Mouse (Mus musculus): ENCODE data around the gene Sae1. TPM values are rescaled to one million over a fixed set of nuclear protein-coding genes. Genes with fewer than 3 reads are reported as not detected.

Gene Sae1
- polyA plus RNA-seq, 1 experiment from 2014 or later = 144 TPM

- no peak overlapping the region for H3K27ac ChIP-seq
- H3K4me3 ChIP-seq (replicated peaks) = no peak overlapping the region
- no peaks in the 10 kb centered on the region for H3K9me3 ChIP-seq (replicated peaks)
- H3K36me3 ChIP-seq = peaks cover 87% of the 10 kb centered on the region
- DNase-seq (no peak), ATAC-seq (ENCODE audit: low read depth) (no peak)
- no peaks in the 10 kb centered on the region for H3K27me3 ChIP-seq
- H3K4me2 ChIP-seq = no peak overlapping the region
- H3K9ac ChIP-seq = no peak overlapping the region
- 53% methylated on average over 5 of the region's 5 CpGs for whole genome bisulfite sequencing (ENCODE audit: insufficient replicate concordance)
- peaks cover 12% of the 10 kb centered on the region for H3K4me1 ChIP-seq (replicated peaks)
These were observed 12.6 kb downstream of the Sae1 start for GRCm38 (mm10) chr7:16374989-16375388.

- Histone ChIP-seq H3K4me3 (replicated peaks) (no peak overlapping the region), H3K9me3 (replicated peaks) (no peaks in the 10 kb centered on the region), H3K4me1 (replicated peaks) (peaks cover 13% of the 10 kb centered on the region), H3K27ac (no peak overlapping the region), H3K4me2 (no peak overlapping the region), H3K9ac (no peak overlapping the region), H3K27me3 (no peaks in the 10 kb centered on the region), H3K36me3 (peaks cover 93% of the 10 kb centered on the region)
- WGBS (ENCODE audit: insufficient replicate concordance) = 55% methylated on average over 2 of the region's 2 CpGs
- ATAC-seq (ENCODE audit: low read depth) (no peak), DNase-seq (no peak)
These were observed 13.9 kb downstream of the Sae1 start for GRCm38 (mm10) chr7:16373719-16374118.

DNA sequence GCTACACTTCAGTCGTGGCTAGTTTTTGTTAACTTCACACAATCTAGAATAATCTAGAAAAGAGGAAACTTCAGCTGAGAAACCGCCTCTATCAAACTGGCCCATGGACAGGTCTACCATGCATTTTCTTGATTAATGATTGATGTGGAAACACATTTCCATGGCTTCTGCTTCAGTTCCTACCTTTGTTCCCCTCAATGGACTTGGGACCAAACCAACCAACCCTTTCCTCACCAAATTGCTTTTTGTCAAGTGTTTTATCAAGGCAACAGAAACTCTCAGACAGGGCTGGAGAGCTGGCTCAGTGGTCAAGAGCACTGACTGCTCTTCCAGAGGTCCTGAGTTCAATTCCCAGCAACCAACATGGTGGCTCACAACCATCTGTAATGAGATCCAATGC is 17.0 kb downstream of the Sae1 start:
- H3K9ac ChIP-seq = no peak overlapping the region
- H3K27me3 ChIP-seq = no peaks in the 10 kb centered on the region
- no peak overlapping the region for H3K4me3 ChIP-seq (replicated peaks)
- no peak overlapping the region for H3K27ac ChIP-seq
- WGBS (ENCODE audit: insufficient replicate concordance) = 73% methylated on average over 2 of the region's 2 CpGs
- no peak overlapping the region for H3K4me2 ChIP-seq
- H3K36me3 ChIP-seq = peaks cover 93% of the 10 kb centered on the region
- DNase-seq (no peak), ATAC-seq (ENCODE audit: low read depth) (no peak)
- H3K9me3 ChIP-seq (replicated peaks) = no peaks in the 10 kb centered on the region
- peaks cover 8% of the 10 kb centered on the region for H3K4me1 ChIP-seq (replicated peaks)

DNA sequence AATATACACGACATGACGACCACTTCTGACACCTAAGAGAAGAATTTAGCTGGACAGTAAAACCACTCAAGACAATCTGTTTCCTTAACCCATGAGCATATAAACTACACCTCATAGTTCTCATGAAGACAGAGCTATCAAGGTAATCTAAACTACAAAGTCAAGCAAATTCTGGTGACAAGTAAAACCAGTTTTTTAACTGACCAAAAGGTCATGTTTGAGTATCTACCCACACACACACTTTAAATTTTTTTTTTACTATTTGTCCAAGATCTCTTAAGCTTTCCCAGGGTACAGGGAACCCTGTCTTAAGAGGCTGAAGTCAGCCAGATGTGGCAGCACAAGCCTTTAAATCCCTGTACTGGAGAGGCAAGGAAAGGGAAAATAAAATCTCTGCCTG is 18.8 kb downstream of the Sae1 start:
- Histone ChIP-seq H3K4me3 (replicated peaks) (no peak overlapping the region), H3K27ac (no peak overlapping the region), H3K4me2 (no peak overlapping the region), H3K9ac (no peak overlapping the region), H3K36me3 (peaks cover 92% of the 10 kb centered on the region), H3K9me3 (replicated peaks) (no peaks in the 10 kb centered on the region), H3K4me1 (replicated peaks) (peaks cover 19% of the 10 kb centered on the region), H3K27me3 (no peaks in the 10 kb centered on the region)
- ATAC-seq (ENCODE audit: low read depth) (no peak), DNase-seq (no peak)
- WGBS (ENCODE audit: insufficient replicate concordance) = 80% methylated on average over 2 of the region's 2 CpGs

DNA sequence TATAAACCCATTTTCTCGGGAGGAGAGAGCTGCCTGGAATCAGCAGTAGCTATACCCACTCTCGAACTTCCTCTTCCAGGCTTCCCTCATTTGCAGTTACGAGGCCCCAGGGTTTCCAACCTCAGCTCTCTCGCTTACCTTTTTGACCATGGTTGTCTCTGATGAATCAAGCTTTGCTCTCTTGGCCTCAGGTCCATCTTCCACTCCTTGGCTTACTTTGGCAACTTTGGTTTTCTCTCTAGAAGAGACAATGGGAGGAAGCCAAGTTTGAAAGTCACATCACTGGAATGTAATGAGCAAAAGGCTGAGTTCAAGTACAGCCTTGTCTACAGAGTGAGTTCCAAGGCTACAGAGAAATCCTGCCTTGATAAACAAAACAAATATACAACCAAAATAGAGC is 20.9 kb downstream of the Sae1 start:
- no peaks in the 10 kb centered on the region for H3K27me3 ChIP-seq
- peaks cover 94% of the 10 kb centered on the region for H3K36me3 ChIP-seq
- peaks cover 21% of the 10 kb centered on the region for H3K4me1 ChIP-seq (replicated peaks)
- no peak for DNase-seq
- no peaks in the 10 kb centered on the region for H3K9me3 ChIP-seq (replicated peaks)
- 61% methylated on average over 4 of the region's 4 CpGs for WGBS (ENCODE audit: insufficient replicate concordance)
- H3K4me3 ChIP-seq (replicated peaks) = no peak overlapping the region
- H3K9ac ChIP-seq = no peak overlapping the region
- ATAC-seq (ENCODE audit: low read depth) = no peak
- no peak overlapping the region for H3K4me2 ChIP-seq
- no peak overlapping the region for H3K27ac ChIP-seq

DNA sequence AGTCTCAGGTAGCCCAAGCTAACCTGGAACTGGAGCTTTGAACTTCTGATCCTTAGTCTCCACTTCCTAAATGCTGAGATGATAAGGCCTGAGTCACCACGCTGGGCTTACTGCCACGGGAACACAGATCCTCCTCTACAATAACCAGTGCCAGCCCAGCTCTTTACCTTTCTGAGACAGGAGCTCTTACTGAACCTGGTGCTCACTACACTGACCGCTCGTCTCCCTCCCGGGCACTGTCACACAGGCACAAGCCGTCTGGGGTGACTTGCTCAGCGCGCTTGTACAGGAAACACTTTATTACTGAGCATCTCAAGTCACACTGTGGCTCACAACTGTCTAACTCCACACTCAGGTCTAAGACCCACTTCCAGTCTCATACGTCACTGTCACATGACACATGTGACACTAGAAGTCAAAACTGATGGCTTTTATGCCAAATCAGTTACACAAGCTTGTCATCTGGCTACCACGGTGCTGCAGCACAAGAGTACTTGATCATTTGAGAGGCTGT is 21.4 kb downstream of the Sae1 start:
- H3K36me3 ChIP-seq = peaks cover 96% of the 10 kb centered on the region
- no peak overlapping the region for H3K9ac ChIP-seq
- no peaks in the 10 kb centered on the region for H3K9me3 ChIP-seq (replicated peaks)
- peaks cover 21% of the 10 kb centered on the region for H3K4me1 ChIP-seq (replicated peaks)
- no peak overlapping the region for H3K27ac ChIP-seq
- no peak overlapping the region for H3K4me3 ChIP-seq (replicated peaks)
- no peak overlapping the region for H3K4me2 ChIP-seq
- ATAC-seq (ENCODE audit: low read depth) (no peak), DNase-seq (no peak)
- WGBS (ENCODE audit: insufficient replicate concordance) = 83% methylated on average over 10 of the region's 10 CpGs
- no peaks in the 10 kb centered on the region for H3K27me3 ChIP-seq

- 75% methylated on average over 4 of the region's 4 CpGs for WGBS (ENCODE audit: insufficient replicate concordance)
- Histone ChIP-seq H3K36me3 (peaks cover 94% of the 10 kb centered on the region), H3K27me3 (no peaks in the 10 kb centered on the region), H3K4me2 (no peak overlapping the region), H3K4me3 (replicated peaks) (no peak overlapping the region), H3K4me1 (replicated peaks) (peaks cover 17% of the 10 kb centered on the region), H3K9me3 (replicated peaks) (no peaks in the 10 kb centered on the region), H3K27ac (no peak overlapping the region), H3K9ac (no peak overlapping the region)
- DNase-seq = no peak
- ATAC-seq (ENCODE audit: low read depth) = no peak
These were observed 22.6 kb downstream of the Sae1 start for GRCm38 (mm10) chr7:16364901-16365500.

- WGBS (ENCODE audit: insufficient replicate concordance) = 55% methylated on average over 1 of the region's 1 CpGs
These were observed 23.3 kb downstream of the Sae1 start for GRCm38 (mm10) chr7:16364319-16364718.

GRCm38 (mm10) chr7:16357602-16358001 is 30.0 kb downstream of the Sae1 start:
- ATAC-seq (ENCODE audit: low read depth) (no peak), DNase-seq (no peak)
- Histone ChIP-seq H3K4me1 (replicated peaks) (no peaks in the 10 kb centered on the region), H3K27me3 (no peaks in the 10 kb centered on the region), H3K4me2 (no peak overlapping the region), H3K36me3 (peaks cover 78% of the 10 kb centered on the region), H3K9ac (no peak overlapping the region), H3K27ac (no peak overlapping the region), H3K4me3 (replicated peaks) (no peak overlapping the region), H3K9me3 (replicated peaks) (no peaks in the 10 kb centered on the region)
- 87% methylated on average over 3 of the region's 3 CpGs for WGBS (ENCODE audit: insufficient replicate concordance)

More at GRCm38 (mm10) chr7:16364319-16364718, 23.3 kb downstream of the Sae1 start:
- Histone ChIP-seq H3K4me2 (no peak overlapping the region), H3K9ac (no peak overlapping the region), H3K4me3 (replicated peaks) (no peak overlapping the region), H3K9me3 (replicated peaks) (no peaks in the 10 kb centered on the region), H3K27me3 (no peaks in the 10 kb centered on the region), H3K4me1 (replicated peaks) (peaks cover 16% of the 10 kb centered on the region), H3K36me3 (peaks cover 92% of the 10 kb centered on the region), H3K27ac (0 out of 2 replicates have a peak overlapping the region, but pooled peaks have one; percentile 5)
- DNase-seq = no peak
- ATAC-seq (ENCODE audit: low read depth) = no peak

DNA sequence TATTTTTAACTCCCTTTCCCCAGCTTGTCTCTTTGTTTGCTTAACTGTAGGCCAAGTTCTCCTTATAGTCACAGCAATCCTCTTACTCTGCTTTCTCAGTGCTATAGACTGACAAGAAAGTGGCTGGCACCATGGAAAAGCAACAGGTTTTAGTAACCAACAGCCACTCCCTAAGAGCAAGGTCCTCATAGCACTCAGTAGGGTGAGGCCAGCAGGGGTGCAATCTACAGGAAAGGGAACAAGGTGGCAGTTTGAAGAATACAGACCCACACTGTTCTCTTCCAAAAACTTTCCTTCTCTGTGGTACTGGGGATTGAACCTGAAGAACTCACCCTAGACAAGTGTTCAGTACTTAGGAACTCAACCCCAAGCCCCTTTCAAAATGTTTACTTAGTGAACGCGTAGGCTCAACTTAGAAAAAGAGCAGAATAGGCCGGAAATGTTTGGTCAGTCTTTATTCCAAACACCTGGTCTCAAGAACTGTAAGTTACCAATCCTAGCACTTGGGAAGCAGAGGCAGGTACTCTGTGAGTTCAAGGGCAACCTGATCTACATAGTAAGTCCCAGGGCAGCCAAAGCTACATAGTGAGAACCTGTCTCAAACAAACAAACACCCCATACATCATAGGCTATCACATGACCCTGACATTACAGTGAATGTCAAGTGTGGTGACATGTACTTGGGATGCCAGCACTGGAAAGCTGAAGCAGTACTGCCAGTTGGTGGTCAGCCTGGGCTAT is 31.6 kb downstream of the Sae1 start:
- Histone ChIP-seq H3K4me3 (replicated peaks) (no peak overlapping the region), H3K4me1 (replicated peaks) (no peaks in the 10 kb centered on the region), H3K36me3 (peaks cover 80% of the 10 kb centered on the region), H3K27me3 (no peaks in the 10 kb centered on the region), H3K4me2 (no peak overlapping the region), H3K27ac (no peak overlapping the region; the same call in 1 of the 2 replicates), H3K9ac (no peak overlapping the region), H3K9me3 (replicated peaks) (no peaks in the 10 kb centered on the region)
- 89% methylated on average over 3 of the region's 3 CpGs for WGBS (ENCODE audit: insufficient replicate concordance)
- ATAC-seq (ENCODE audit: low read depth) (no peak), DNase-seq (no peak)

GRCm38 (mm10) chr7:16349999-16350398 is 37.6 kb downstream of the Sae1 start:
- Histone ChIP-seq H3K9ac (no peak overlapping the region), H3K36me3 (peaks cover 69% of the 10 kb centered on the region), H3K4me1 (replicated peaks) (peaks cover 7% of the 10 kb centered on the region), H3K27me3 (no peaks in the 10 kb centered on the region), H3K4me3 (replicated peaks) (no peak overlapping the region), H3K4me2 (no peak overlapping the region), H3K9me3 (replicated peaks) (no peaks in the 10 kb centered on the region), H3K27ac (no peak overlapping the region)
- ATAC-seq (ENCODE audit: low read depth) (no peak), DNase-seq (no peak)
- 77% methylated on average over 5 of the region's 5 CpGs for WGBS (ENCODE audit: insufficient replicate concordance)

DNA sequence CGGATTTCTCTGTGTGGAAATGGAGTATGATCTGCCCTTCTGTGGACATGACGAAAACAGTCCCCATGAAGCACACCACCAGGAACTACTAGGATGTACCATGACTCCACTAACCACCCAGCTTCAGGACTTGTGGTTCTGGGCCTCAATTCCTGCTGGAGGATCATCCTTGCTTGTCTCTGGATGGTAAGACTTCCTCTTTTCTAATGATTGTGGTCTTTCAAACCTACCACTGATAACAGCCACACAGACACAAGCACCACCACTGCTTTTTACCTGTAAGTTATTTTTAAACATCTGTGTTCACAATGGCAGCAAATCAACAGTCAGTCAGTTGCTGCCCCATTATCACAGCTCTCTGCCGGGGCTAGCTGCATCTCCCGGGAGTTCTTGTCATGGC is 42.3 kb downstream of the Sae1 start:
- no peak for ATAC-seq (ENCODE audit: low read depth)

More for the DNA sequence above, 42.3 kb downstream of the Sae1 start:
- no peak for DNase-seq
- H3K27ac ChIP-seq = no peak overlapping the region
- H3K27me3 ChIP-seq = no peaks in the 10 kb centered on the region
- WGBS (ENCODE audit: insufficient replicate concordance) = 44% methylated on average over 4 of the region's 4 CpGs
- no peaks in the 10 kb centered on the region for H3K9me3 ChIP-seq (replicated peaks)
- no peak overlapping the region for H3K4me2 ChIP-seq
- H3K4me3 ChIP-seq (replicated peaks) = no peak overlapping the region
- H3K9ac ChIP-seq = no peak overlapping the region
- H3K4me1 ChIP-seq (replicated peaks) = peaks cover 25% of the 10 kb centered on the region
- peaks cover 65% of the 10 kb centered on the region for H3K36me3 ChIP-seq

All from liver, embryonic 13.5 days (tissue).